In genomic region chr1:48276206-48276605, GRCm38 (mm10) we compare ENCODE assay signal across 10 mouse cellular contexts.
A peak's percentile ranks its signal among the peaks of the same experiment; 100 is the strongest.
DNase-seq lines count a peak whose midpoint lies in the region; ATAC-seq and TF ChIP-seq lines count a peak whose summit lies in the region.
"Had no signal": no experiment of that assay in that cellular context is flagged by ENCODE, and none has a peak within 500 bp of the region (broad histone marks: within the 10 kb centered on the region; RNA-seq: fewer than 3 reads in every experiment).

No protein-coding gene starts in this region.

- no peak overlapping the region for H3K4me3 ChIP-seq in liver, postnatal 0 days (ENCODE audit: low read depth, low read length)
- H3K4me3 ChIP-seq: kidney, embryonic 15.5 days had no signal

- H3K36me3 ChIP-seq in liver, postnatal 0 days (replicated peaks; ENCODE audit: insufficient read depth, low read length): no peaks in the 10 kb centered on the region
- H3K36me3 ChIP-seq: G1E; kidney, embryonic 15.5 days had no signal

- H3K4me2 ChIP-seq in liver, postnatal 0 days (ENCODE audit: low read depth, low read length): no peak overlapping the region
- H3K4me2 ChIP-seq: kidney, embryonic 15.5 days had no signal

- WGBS in liver, postnatal 0 days (ENCODE audit: insufficient replicate concordance): 77% methylated on average over 7 of the region's 7 CpGs

- TF ChIP-seq POLR2A in brain, embryonic 14.5 days (IDR thresholded peaks at IDR 0.05; ENCODE audit: borderline replicate concordance, extremely low read depth, insufficient read depth, insufficient read length, poor library complexity, severe bottlenecking): no peak

- H3K27me3 ChIP-seq in liver, postnatal 0 days (ENCODE audit: insufficient read depth, low read length): no peaks in the 10 kb centered on the region
- H3K27me3 ChIP-seq: kidney, embryonic 15.5 days had no signal

- H3K9me3 ChIP-seq in liver, postnatal 0 days (ENCODE audit: low read length): no peaks in the 10 kb centered on the region
- H3K9me3 ChIP-seq: G1E; kidney, embryonic 15.5 days had no signal

- peak; percentile 94 for DNase-seq in brain, adult 2 months (ENCODE audit: low read depth, low spot score)
- peak; percentile 78 for DNase-seq in brain, embryonic 14.5 days (ENCODE audit: low read depth)
- peak; percentile 3 to 12 for DNase-seq in left cerebral cortex, adult 8-10 months (ENCODE audit: low spot score in 2 of 2)
- no peak for DNase-seq in urinary bladder, postnatal 10 days (ENCODE audit: low spot score)
- DNase-seq in natural killer cell, adult 2 months (ENCODE audit: low spot score in 2 of 2): no peak
- no peak for DNase-seq in liver, postnatal 0 days
- DNase-seq: lung, adult 18-20 months had no signal

- peak; percentile 62; the same call in 1 of the 2 replicates for ATAC-seq in frontal cortex, adult (ENCODE audit: low TSS enrichment)
- ATAC-seq in liver, postnatal 0 days: no peak

- no peak overlapping the region for H3K27ac ChIP-seq in liver, postnatal 0 days (ENCODE audit: low read depth)
- H3K27ac ChIP-seq: kidney, embryonic 15.5 days had no signal

- no peak overlapping the region for H3K9ac ChIP-seq in liver, postnatal 0 days (replicated peaks)
- H3K9ac ChIP-seq: kidney, embryonic 15.5 days had no signal

- H3K4me1 ChIP-seq in liver, postnatal 0 days (ENCODE audit: insufficient read depth): no peaks in the 10 kb centered on the region
- H3K4me1 ChIP-seq: kidney, embryonic 15.5 days had no signal

- TF ChIP-seq EP300 in liver, postnatal 0 days (IDR thresholded peaks at IDR 0.05; ENCODE audit: low read depth): no peak

- no peak for TF ChIP-seq CTCF in brain, embryonic 14.5 days (IDR thresholded peaks at IDR 0.05; ENCODE audit: borderline replicate concordance, extremely low read depth, insufficient read depth, insufficient read length)
- no peak for TF ChIP-seq CTCF in liver, postnatal 0 days (IDR thresholded peaks at IDR 0.05; ENCODE audit: low read depth)

Comparison
In these comparisons a context has a peak if more than half of its experiments do, and no peak if none do; other contexts are left out.
1. DNase-seq: peak in brain, adult 2 months (single experiment), brain, embryonic 14.5 days (single experiment) and left cerebral cortex, adult 8-10 months (2 of 2); none in urinary bladder, postnatal 10 days (single experiment), natural killer cell, adult 2 months (0 of 2) and liver, postnatal 0 days (single experiment).